41 mouse cellular contexts compared by ENCODE assay signal in the genomic region with DNA sequence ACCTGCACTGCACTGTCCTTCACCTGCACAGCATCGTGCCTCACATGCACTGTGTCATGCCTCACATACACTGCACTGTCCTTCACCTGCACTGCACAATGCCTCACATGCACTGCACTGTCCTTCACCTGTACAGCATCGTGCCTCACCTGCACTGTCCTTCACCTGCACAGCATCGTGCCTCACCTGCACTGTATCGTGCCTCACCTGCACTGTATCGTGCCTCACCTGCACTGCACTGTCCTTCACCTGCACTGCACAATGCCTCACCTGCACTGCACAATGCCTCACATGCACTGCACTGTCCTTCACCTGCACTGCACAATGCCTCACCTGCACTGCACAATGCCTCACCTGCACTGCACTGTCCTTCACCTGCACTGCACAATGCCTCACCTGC. TPM values are rescaled to one million over a fixed set of nuclear protein-coding genes. Genes with fewer than 3 reads are reported as not detected.
"Had no signal": no experiment of that assay in that cellular context is flagged by ENCODE, and none has a peak within 500 bp of the region (broad histone marks: within the 10 kb centered on the region; RNA-seq: fewer than 3 reads in every experiment).

No protein-coding gene starts in this region.

RNA-seq across cellular contexts. Expression of a gene that starts 19.9 kb away (rescaled TPM):
- total RNA-seq: heart, postnatal 10 days; heart, postnatal 14 days; heart, postnatal 25 days; heart, postnatal 36 days; heart, postnatal 4 days; hematopoietic stem cell, adult 5-6 weeks; hindbrain, postnatal 0 days; layer of hippocampus, adult 18-20 months; layer of hippocampus, adult 2 months; layer of hippocampus, adult 8-10 months; layer of hippocampus, postnatal 10 days; layer of hippocampus, postnatal 14 days; layer of hippocampus, postnatal 25 days; layer of hippocampus, postnatal 36 days; left cerebral cortex, adult 18-20 months had no signal
- polyA plus RNA-seq: heart, embryonic 10.5 days; heart, embryonic 11.5 days; heart, embryonic 12.5 days; heart, embryonic 13.5 days; heart, embryonic 14.5 days; heart, embryonic 15.5 days; heart, postnatal 0 days; hindbrain, embryonic 11.5 days; hindbrain, embryonic 12.5 days; hindbrain, embryonic 13.5 days; hindbrain, embryonic 14.5 days; hindbrain, embryonic 16.5 days; hindbrain, postnatal 0 days; kidney, adult 2 months; kidney, embryonic 14.5 days; kidney, embryonic 15.5 days; kidney, embryonic 16.5 days; kidney, postnatal 0 days had no signal

RNA-seq across cellular contexts. Expression of a gene that starts 44.2 kb away (rescaled TPM):
- total RNA-seq: heart, postnatal 10 days; heart, postnatal 14 days; heart, postnatal 25 days; heart, postnatal 36 days; heart, postnatal 4 days; hematopoietic stem cell, adult 5-6 weeks; hindbrain, postnatal 0 days; layer of hippocampus, adult 18-20 months; layer of hippocampus, adult 2 months; layer of hippocampus, adult 8-10 months; layer of hippocampus, postnatal 10 days; layer of hippocampus, postnatal 14 days; layer of hippocampus, postnatal 25 days; layer of hippocampus, postnatal 36 days; left cerebral cortex, adult 18-20 months had no signal
- polyA plus RNA-seq: heart, embryonic 10.5 days; heart, embryonic 11.5 days; heart, embryonic 12.5 days; heart, embryonic 13.5 days; heart, embryonic 14.5 days; heart, embryonic 15.5 days; heart, embryonic 16.5 days; heart, postnatal 0 days; hindbrain, embryonic 10.5 days; hindbrain, embryonic 11.5 days; hindbrain, embryonic 12.5 days; hindbrain, embryonic 13.5 days; hindbrain, embryonic 14.5 days; hindbrain, embryonic 15.5 days; hindbrain, embryonic 16.5 days; hindbrain, postnatal 0 days; inflammation-experienced regulatory T-cells, adult 6 months; intestine, embryonic 14.5 days; intestine, embryonic 15.5 days; intestine, embryonic 16.5 days; intestine, postnatal 0 days; kidney, adult 2 months; kidney, embryonic 14.5 days; kidney, embryonic 15.5 days; kidney, embryonic 16.5 days; kidney, postnatal 0 days; large intestine, adult 2 months had no signal

RNA-seq across cellular contexts. Expression of a gene that starts 46.9 kb away (rescaled TPM):
- total RNA-seq: heart, postnatal 10 days; heart, postnatal 14 days; heart, postnatal 25 days; heart, postnatal 36 days; heart, postnatal 4 days; hematopoietic stem cell, adult 5-6 weeks; hindbrain, postnatal 0 days; layer of hippocampus, adult 18-20 months; layer of hippocampus, adult 2 months; layer of hippocampus, adult 8-10 months; layer of hippocampus, postnatal 10 days; layer of hippocampus, postnatal 14 days; layer of hippocampus, postnatal 25 days; layer of hippocampus, postnatal 36 days had no signal
- polyA plus RNA-seq: heart, embryonic 10.5 days; heart, embryonic 11.5 days; heart, embryonic 12.5 days; heart, embryonic 13.5 days; heart, embryonic 14.5 days; heart, embryonic 15.5 days; heart, embryonic 16.5 days; heart, postnatal 0 days; hindbrain, embryonic 10.5 days; hindbrain, embryonic 11.5 days; hindbrain, embryonic 12.5 days; hindbrain, embryonic 13.5 days; hindbrain, embryonic 15.5 days; inflammation-experienced regulatory T-cells, adult 6 months; kidney, adult 2 months; kidney, embryonic 14.5 days; kidney, embryonic 15.5 days; kidney, embryonic 16.5 days; kidney, postnatal 0 days had no signal
